Mouse (Mus musculus) cerebellum, adult 2 months (tissue): ENCODE results near the gene Gjd3. TPM values are rescaled to one million over a fixed set of nuclear protein-coding genes. Genes with fewer than 3 reads are reported as not detected.

Experiments used
- DNase-seq, 2 experiments: peaks; one replicate each; pipeline ENCODE4 v3.0.0; 2021
- H3K27ac ChIP-seq: fragments of 200-500 bp; 2 replicates; pipeline ENCODE4 v1.5.1; 2012; ENCODE audit warnings: low read length, control low read depth, inconsistent platforms; ENCODE audit not compliant: insufficient read depth
- H3K27me3 ChIP-seq: fragments of 200-500 bp; 2 replicates; pipeline ENCODE4 v1.6.1; 2012; ENCODE audit warnings: inconsistent platforms, mild to moderate bottlenecking, low read length, moderate library complexity; ENCODE audit not compliant: control insufficient read depth, insufficient read depth
- H3K4me1 ChIP-seq: fragments of 200-500 bp; 2 replicates; pipeline ENCODE4 v1.6.1; 2011; ENCODE audit warnings: low read length; ENCODE audit not compliant: control insufficient read depth, insufficient read depth
- H3K4me3 ChIP-seq: fragments of 200-500 bp; replicated peaks from 2 replicates; pipeline ENCODE3; 2011; ENCODE audit warnings: mild to moderate bottlenecking, low read depth, low read length, control low read depth; ENCODE audit not compliant: insufficient read depth
- CTCF ChIP-seq: fragments of 200-500 bp; IDR thresholded peaks from 2 replicates; pipeline ENCODE4 v1.5.1; 2011; ENCODE audit warnings: low read depth, mild to moderate bottlenecking, control low read depth, low read length, moderate library complexity, borderline replicate concordance; ENCODE audit not compliant: insufficient read depth
- POLR2A ChIP-seq: fragments of 200-500 bp; IDR thresholded peaks from 2 replicates; pipeline ENCODE4 v1.6.1; 2011; ENCODE audit warnings: low read length, control low read depth, borderline replicate concordance; ENCODE audit not compliant: insufficient read depth
- WGBS: fragments of 180-500 bp; shearing (Covaris S2); methylation state at CpG from one replicate; pipeline ENCODE4 v1.1.7; 2018; 5-methylcytosine and 5-hydroxymethylcytosine counted together
- polyA plus RNA-seq: library from polyadenylated mRNA; depleted of rRNA; stranded (reverse); fragments of >200 nt; gene quantifications from 2 replicates; pipeline ENCODE4 v1.2.3, GENCODE M21; 2012

The Gjd3 gene
- polyA plus RNA-seq, 1 experiment = 2.1 TPM

DNA sequence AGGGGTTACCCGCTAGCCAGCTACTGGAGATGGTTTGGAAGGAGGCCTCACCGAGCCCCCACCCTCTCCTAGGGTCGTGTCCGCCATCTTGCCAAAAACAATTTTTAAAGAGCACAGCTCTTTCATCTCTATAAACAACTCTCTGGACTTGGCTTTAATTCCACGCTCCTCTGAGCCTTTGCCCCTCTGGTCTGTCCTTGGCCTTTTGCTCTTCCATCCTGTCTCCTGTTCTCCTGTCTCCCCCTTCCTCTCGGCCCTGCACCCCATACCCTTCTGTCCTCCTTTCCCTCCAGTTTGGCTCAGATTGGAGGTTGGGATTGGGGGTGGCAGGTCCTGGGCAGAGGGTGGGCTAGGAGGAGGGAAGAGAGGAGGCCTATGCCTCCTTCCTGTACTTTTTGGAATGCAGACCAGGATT lies 18.6 kb downstream of the Gjd3 start:
- TF ChIP-seq CTCF = no peak
- no peak for TF ChIP-seq POLR2A
- Histone ChIP-seq H3K27ac (no peak overlapping the region), H3K4me1 (peaks cover 47% of the 10 kb centered on the region), H3K27me3 (no peaks in the 10 kb centered on the region), H3K4me3 (no peak overlapping the region)
- 68% methylated on average over 6 of the region's 6 CpGs for WGBS
- no peak for DNase-seq

DNA sequence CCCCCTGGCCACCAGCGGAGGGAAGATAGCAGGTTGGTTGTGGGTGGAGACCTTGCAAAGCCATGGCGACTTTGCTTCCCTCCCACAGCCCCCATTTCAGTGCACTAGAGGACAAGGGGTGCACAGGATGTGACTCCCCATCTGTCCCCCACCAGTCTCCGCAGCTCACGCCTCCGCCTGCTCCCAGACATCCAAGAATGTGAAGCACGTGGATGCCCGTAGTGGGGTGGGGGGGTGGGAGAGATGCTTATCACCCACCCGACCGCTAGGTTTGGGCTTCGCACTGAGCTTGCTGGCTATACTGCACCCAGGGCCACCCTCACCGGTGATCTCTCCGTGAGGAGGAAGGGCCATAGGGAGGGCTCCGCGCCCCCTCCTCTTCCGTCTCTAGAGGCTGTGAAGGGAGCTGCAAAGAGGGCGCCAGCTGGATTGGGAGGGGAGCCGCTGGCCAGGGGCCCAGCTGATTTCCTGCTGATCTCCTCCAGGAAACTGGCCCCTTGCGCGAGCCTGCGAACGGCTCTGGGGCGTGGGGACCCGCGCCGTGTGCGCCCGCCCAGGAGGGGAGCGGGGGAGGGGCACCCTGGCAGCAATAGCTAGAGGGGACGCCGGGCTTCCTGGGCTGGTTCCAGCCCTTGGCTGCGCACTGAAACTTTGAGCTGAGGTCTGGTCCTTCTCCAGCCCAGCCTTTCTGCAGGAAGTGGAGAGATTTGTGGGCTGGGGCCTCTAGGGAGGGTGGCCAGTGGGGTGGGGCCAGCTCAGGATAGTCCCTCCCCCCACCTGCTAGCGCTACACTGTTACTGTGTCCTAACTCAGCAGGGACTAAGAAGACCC lies 19.4 kb downstream of the Gjd3 start:
- DNase-seq = no peak
- no peak overlapping the region for H3K27ac ChIP-seq
- 11% methylated on average over 32 of the region's 32 CpGs for WGBS

DNA sequence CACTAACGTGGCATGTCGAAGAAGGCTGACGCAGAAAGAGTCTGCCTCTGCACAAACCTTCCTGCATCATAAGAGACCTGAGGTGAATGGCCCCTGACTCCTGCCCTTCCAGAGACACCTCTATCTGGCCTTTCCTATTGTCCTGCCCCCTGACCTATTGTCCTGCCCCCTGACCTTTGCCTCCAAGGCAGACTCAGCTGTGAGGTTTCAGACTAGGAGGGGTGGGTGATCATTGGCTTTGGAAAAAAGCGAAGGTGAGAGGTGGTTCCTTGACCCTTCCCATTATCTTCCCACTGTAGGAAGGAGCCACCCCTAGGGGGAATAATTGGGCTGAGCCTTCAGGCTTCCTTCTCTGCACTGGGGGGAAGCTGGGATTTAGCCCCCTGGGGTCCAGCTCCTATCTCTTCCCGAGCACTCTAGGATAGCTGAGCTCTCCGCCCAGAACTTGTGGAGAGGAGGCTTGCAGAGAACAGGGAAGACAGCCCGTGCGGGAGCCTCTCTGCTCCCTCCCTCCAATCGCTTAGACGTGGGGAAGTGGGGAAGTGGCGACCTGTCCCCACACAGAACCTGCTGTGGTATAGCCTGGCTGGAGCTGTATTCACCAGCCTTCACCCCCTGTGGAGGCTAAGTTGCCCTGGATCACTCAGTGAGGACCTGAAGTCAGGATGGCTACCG lies 20.3 kb downstream of the Gjd3 start:
- Histone ChIP-seq H3K27ac (no peak overlapping the region), H3K4me3 (no peak overlapping the region), H3K27me3 (no peaks in the 10 kb centered on the region)

More for the DNA sequence above, 19.4 kb downstream of the Gjd3 start:
- TF ChIP-seq CTCF (no peak), POLR2A (no peak)
- Histone ChIP-seq H3K4me3 (no peak overlapping the region), H3K4me1 (peaks cover 47% of the 10 kb centered on the region), H3K27me3 (no peaks in the 10 kb centered on the region)

DNA sequence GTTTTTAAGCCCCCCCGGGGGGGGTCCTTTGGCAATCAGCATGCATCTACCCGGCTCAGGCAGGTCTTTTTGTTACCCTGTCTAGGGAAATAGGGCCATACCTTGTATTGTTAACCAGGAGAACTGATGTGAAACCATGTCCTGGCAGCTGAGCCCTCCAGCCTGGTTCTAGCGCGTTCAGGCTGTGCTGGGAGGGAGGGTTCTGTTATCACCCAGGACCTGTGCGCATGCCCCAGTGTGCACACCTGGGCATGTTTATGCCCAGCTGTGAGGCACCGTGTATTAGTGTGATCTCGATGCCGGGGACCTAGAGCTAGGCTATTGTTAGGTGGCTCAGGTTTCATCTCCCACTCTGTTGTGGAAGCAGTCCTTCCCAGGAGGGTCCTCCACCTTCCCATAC lies 21.1 kb downstream of the Gjd3 start:
- peaks cover 40% of the 10 kb centered on the region for H3K4me1 ChIP-seq
- TF ChIP-seq CTCF (no peak), POLR2A (no peak)
- WGBS = 54% methylated on average over 8 of the region's 8 CpGs

More for the DNA sequence above, 20.3 kb downstream of the Gjd3 start:
- DNase-seq = no peak
- WGBS = 67% methylated on average over 12 of the region's 12 CpGs
- TF ChIP-seq CTCF = no peak
- no peak for TF ChIP-seq POLR2A
- H3K4me1 ChIP-seq = peaks cover 47% of the 10 kb centered on the region

DNA sequence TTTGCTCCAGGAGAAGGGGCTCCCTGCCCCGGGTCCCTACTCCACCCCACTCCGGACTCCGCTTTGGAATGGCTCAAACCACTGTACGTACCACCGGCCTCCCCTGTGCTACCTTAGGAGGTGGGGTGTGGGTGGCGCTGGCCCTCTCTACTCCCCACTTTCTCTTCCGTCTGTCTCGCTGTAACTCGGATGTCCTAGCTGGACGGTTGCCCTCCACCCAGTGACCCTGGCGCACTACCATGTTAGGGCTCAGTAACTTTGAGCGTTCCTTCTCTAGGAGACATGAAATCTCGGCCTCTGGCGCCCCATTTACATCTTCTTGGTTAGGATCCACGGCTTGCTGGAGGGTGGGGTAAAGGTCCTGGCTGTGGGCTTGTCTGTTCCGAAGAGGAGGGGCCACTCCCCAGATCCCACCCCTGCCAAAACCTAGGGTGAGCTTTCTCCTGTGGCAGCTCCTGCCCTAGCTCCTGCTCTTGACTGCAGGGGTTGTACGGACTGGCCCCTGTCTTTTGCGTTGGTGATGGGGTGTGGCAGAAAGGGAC lies 21.7 kb downstream of the Gjd3 start:
- peak overlapping the region; percentile 0 for H3K4me3 ChIP-seq
- peaks cover 34% of the 10 kb centered on the region for H3K4me1 ChIP-seq
- no peaks in the 10 kb centered on the region for H3K27me3 ChIP-seq
- no peak overlapping the region for H3K27ac ChIP-seq
- WGBS = 66% methylated on average over 18 of the region's 18 CpGs
- TF ChIP-seq POLR2A (no peak), CTCF (no peak)
- no peak for DNase-seq

More for the DNA sequence above, 21.1 kb downstream of the Gjd3 start:
- Histone ChIP-seq H3K4me3 (no peak overlapping the region), H3K27me3 (no peaks in the 10 kb centered on the region), H3K27ac (no peak overlapping the region)
- DNase-seq = no peak

DNA sequence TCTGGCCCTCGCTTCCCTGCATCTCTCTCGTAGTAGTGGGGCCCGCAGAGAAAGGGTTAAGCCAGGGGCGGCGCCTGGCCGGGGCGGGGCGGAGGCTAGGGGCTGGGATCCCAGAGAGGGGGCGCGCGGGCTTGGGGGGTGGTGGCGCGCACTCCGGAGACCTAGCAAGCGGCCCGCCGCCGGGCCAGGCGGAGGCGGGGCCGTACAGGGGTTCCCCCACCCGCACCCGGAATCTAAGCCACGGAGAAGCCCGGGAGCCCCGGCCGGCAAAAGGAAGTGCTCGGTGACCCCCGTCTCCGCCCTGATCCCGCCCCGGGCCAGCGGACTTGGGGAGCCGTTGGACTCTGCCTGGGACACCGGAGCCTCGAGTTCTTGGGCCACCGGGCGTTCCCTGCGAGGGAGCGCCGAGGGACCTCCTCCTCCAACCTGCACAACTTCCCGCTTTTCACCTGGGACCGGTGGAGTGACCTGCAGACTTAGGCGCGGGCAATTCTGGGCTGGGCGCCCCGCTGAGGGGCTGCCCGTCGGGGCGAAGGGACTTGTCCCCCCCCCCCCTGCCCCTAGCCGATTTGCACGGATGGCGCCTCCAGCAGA lies 22.4 kb downstream of the Gjd3 start:
- Histone ChIP-seq H3K27me3 (no peaks in the 10 kb centered on the region), H3K4me1 (peaks cover 31% of the 10 kb centered on the region), H3K27ac (no peak overlapping the region), H3K4me3 (peak overlapping the region; percentile 53)
- no peak for DNase-seq
- 5% methylated on average over 53 of the region's 53 CpGs for WGBS
- TF ChIP-seq POLR2A (no peak), CTCF (no peak)

DNA sequence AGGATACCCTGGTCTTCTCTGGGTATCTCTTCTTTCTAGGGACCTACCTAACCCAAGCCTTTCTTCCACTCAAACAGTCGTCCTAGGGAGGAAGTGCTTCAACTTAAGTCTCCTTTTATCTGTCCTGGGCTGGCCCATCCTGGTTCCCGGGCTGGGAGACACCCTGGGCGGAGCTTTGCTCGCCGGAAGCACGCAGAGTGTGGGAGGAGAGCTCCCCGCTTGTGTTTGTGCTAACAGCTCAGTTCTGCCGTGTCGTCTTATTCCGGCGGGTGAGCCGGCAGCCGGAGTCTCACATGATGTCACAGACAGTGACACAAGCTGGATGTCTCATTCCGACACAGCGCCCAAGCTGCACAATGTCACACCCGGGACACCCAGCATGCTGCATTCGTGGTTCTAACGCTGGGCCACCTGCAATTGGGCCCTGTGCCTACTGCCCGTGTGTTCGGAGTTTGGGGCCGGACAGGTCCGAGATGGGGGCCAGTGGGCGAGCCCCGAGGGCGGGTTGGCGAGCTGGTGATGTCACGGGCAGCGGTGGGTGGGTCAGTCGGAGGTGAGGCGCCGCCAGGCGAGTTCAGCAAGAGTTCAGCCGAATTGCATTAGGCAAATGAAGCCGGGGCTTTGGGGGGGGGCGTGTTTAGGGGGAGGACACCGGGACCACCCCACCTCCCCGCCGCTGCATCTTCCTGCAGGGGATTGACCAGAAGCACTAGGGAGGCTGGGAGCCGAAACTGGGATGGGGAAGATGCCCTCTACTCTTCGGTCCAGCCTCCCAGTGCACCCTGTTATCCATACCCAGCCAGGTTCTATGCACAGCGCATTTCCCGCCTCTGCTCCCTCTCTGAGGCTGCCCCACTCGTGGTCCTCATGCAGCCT lies 23.1 kb downstream of the Gjd3 start:
- H3K27ac ChIP-seq = no peak overlapping the region
- H3K4me3 ChIP-seq = peak overlapping the region; percentile 53
- DNase-seq = peak; percentile 69 to 70
- TF ChIP-seq POLR2A (peak; percentile 30; the same call in 1 of the 2 replicates), CTCF (no peak)
- WGBS = 5% methylated on average over 42 of the region's 43 CpGs
- H3K27me3 ChIP-seq = no peaks in the 10 kb centered on the region
- peaks cover 31% of the 10 kb centered on the region for H3K4me1 ChIP-seq
